Mouse (Mus musculus) forebrain, embryonic 15.5 days (tissue): ENCODE results near the gene Tns3. TPM values are rescaled to one million over a fixed set of nuclear protein-coding genes. Genes with fewer than 3 reads are reported as not detected.

Source experiments
- ATAC-seq: fragments of 200-750 bp; cut with Nextera tagmentation; replicated peaks from 2 replicates; pipeline ENCODE4 v1.8.0; 2017; ENCODE audit warnings: mild to moderate bottlenecking, moderate TSS enrichment, moderate library complexity
- H3K27ac ChIP-seq: fragments of 300-500 bp; sonication (generic); replicated peaks from 2 replicates; pipeline ENCODE4 v1.5.1; 2015; ENCODE audit warnings: mild to moderate bottlenecking, inconsistent platforms
- H3K27me3 ChIP-seq: fragments of 300-500 bp; sonication (generic); 2 replicates; pipeline ENCODE4 v1.6.1; 2015; ENCODE audit warnings: inconsistent platforms
- H3K36me3 ChIP-seq: fragments of 300-500 bp; sonication (generic); 2 replicates; pipeline ENCODE4 v1.6.1; 2015; ENCODE audit warnings: mild to moderate bottlenecking, inconsistent platforms
- H3K4me1 ChIP-seq: fragments of 300-500 bp; sonication (generic); 2 replicates; pipeline ENCODE4 v1.6.1; 2015; ENCODE audit warnings: inconsistent platforms
- H3K4me2 ChIP-seq: fragments of 300-500 bp; sonication (generic); replicated peaks from 2 replicates; pipeline ENCODE4 v1.6.1; 2015; ENCODE audit warnings: mild to moderate bottlenecking, inconsistent platforms
- H3K4me3 ChIP-seq: fragments of 300-500 bp; sonication (generic); 2 replicates; pipeline ENCODE4 v1.5.1; 2015; ENCODE audit warnings: mild to moderate bottlenecking, inconsistent platforms
- H3K9ac ChIP-seq: fragments of 300-500 bp; sonication (generic); replicated peaks from 2 replicates; pipeline ENCODE4 v1.6.1; 2015; ENCODE audit warnings: mild to moderate bottlenecking, inconsistent platforms
- H3K9me3 ChIP-seq: fragments of 300-500 bp; sonication (generic); 2 replicates; pipeline ENCODE4 v1.6.1; 2016; ENCODE audit warnings: inconsistent platforms
- WGBS: fragments of 180-500 bp; shearing (Covaris S2); methylation state at CpG from one replicate; pipeline ENCODE4 v1.1.7; 2015; ENCODE audit warnings: mixed read lengths; 5-methylcytosine and 5-hydroxymethylcytosine counted together
- polyA plus RNA-seq: library from polyadenylated mRNA; unstranded; fragments of >200 nt; fragmentation: Nextera tagmentation; extraction: Ambion mirVana; gene quantifications from 2 replicates; pipeline ENCODE4 v1.2.1, GENCODE M21; 2015

The Tns3 gene
- polyA plus RNA-seq, 1 experiment from 2014 or later: 8.0 TPM

DNA sequence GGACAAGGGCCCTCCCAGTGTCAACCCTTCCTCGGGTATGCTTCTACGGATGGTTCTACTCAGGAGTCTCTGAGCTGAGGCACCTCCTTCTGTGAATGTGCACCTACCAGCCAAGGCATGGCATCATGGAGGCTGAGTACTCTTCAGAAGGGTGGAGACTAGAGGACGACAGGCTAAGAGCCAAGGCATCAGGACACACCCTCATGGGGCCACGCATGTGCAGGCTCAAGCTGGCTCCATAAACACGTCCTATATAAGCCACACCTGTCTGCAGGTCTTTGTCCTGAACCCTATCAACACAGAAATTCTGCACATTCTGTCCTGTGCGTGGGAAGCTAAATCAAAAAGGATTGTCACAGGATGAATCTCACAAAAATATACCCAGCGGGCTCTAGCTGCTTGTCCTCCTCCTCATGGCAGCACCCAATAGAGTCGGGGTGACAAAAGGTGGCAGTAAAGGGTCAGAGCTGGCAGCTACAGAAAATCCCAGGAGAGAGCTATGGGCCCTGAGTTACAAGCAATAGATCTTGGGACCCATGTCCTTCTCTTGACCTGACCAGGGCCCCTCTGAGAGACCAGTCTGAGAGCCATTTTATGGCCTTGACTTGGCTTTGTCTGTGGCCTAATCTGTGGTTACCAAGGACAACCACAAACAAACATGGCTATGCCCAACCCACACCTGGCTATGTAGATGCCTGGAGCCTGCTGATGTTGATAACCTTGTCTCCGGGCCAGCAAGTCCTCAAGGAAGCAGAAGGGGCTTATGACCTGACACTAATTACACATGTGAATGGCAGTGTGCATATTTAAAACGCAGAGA lies 82.0 kb downstream of the Tns3 start:
- H3K27me3 ChIP-seq: no peaks in the 10 kb centered on the region
- H3K27ac ChIP-seq: no peak overlapping the region
- 87% methylated on average over 10 of the region's 10 CpGs for WGBS
- H3K4me1 ChIP-seq: peaks cover 16% of the 10 kb centered on the region
- H3K9ac ChIP-seq: no peak overlapping the region
- H3K9me3 ChIP-seq: no peaks in the 10 kb centered on the region
- no peaks in the 10 kb centered on the region for H3K36me3 ChIP-seq
- H3K4me2 ChIP-seq: no peak overlapping the region
- H3K4me3 ChIP-seq: no peak overlapping the region
- no peak for ATAC-seq

DNA sequence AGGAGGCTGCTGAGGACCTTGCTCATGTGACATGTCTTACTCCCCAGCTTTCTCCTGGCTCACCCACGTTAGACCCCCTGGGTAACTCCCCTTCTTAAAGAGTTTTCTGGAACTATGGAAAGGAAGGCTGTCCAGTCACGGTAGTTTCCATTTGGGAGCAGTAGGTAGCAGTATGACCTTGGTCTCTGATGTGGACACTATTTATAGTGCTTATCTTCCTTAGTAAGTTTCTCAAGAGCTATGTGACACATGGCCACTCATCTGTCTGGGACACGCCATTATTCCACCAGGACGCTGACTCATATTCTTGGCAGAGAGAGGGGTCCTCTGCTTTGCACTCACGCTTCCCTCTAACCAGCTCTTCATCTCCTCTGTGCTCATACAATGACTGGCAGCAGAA lies 84.5 kb downstream of the Tns3 start:
- Histone ChIP-seq H3K9ac (no peak overlapping the region), H3K27me3 (no peaks in the 10 kb centered on the region)
- no peak for ATAC-seq

DNA sequence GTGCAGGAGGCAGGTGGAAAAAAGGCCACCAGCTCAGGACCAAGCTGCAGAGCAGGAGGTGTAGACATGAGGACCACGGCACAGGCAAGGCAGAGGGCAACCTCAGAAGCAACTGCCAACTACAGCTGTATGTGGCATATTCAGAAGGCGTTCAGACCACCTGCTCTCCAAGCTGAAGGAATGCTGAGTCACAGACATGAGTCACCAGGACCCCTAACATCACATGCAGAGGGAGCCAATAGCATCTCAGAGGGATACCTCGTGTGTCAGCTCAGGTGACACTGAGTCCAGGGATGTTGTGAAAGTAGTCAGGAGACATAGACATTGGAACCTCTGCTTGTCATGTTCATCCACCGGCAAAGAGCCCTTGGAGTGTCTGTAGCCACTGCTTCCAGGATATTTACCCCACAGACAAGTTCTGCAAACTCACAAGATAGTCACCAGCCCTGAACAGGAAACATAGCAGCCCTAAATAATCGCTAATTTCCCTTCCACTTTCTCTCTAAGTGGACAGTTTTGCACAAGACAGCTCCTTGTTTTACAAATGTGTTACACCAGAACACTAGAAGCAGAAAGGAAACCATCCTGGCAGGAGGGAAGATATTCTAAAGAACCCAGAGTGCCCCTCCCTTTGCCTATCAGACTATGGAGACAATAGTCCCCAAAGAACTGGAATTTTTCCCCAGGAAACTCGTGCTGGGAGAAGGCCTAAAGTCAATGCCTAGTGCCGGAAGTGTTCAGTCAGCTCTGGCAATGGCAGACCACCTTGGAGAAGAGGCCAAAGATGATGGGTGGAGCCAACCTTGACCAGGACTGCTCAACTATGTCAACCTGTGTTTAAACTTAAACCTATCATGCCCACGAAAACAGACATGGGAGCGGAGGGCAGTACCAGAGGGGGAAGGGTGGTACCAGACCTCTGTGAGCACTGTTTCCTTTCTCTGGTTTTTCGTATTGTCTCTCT lies 88.8 kb downstream of the Tns3 start:
- no peaks in the 10 kb centered on the region for H3K36me3 ChIP-seq
- ATAC-seq: no peak
- no peak overlapping the region for H3K27ac ChIP-seq
- no peak overlapping the region for H3K9ac ChIP-seq
- no peak overlapping the region for H3K4me3 ChIP-seq
- no peaks in the 10 kb centered on the region for H3K4me1 ChIP-seq
- no peak overlapping the region for H3K4me2 ChIP-seq
- no peaks in the 10 kb centered on the region for H3K9me3 ChIP-seq
- no peaks in the 10 kb centered on the region for H3K27me3 ChIP-seq
- WGBS: 72% methylated on average over 10 of the region's 10 CpGs

More for the DNA sequence above, 84.5 kb downstream of the Tns3 start:
- Histone ChIP-seq H3K4me2 (no peak overlapping the region), H3K4me3 (no peak overlapping the region), H3K4me1 (peaks cover 1% of the 10 kb centered on the region), H3K9me3 (no peaks in the 10 kb centered on the region), H3K27ac (no peak overlapping the region), H3K36me3 (no peaks in the 10 kb centered on the region)
- WGBS: 84% methylated on average over 5 of the region's 5 CpGs

DNA sequence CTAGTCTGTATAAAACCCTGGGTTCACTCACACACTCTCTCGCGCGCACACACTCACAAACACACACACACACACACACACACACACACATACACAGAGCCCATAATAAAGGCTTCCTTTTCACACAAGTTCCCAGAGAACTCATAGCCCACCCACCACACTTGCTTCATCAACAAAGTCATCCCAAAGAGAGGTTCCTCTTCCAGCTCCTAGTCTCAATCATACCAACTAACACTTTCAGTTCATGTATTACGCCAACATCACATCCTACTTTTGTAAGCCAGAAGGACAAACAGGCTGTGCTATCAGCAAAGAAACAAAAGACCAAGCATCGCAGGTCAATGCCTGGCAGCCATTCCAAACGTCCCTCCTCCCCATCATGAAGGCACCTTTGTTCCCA lies 89.8 kb downstream of the Tns3 start:
- Histone ChIP-seq H3K9ac (no peak overlapping the region), H3K27me3 (no peaks in the 10 kb centered on the region), H3K27ac (no peak overlapping the region), H3K4me3 (no peak overlapping the region), H3K36me3 (no peaks in the 10 kb centered on the region), H3K9me3 (no peaks in the 10 kb centered on the region), H3K4me2 (no peak overlapping the region), H3K4me1 (peaks cover under 1% of the 10 kb centered on the region; the same call in 1 of the 2 replicates)
- 73% methylated on average over 6 of the region's 6 CpGs for WGBS
- no peak for ATAC-seq

DNA sequence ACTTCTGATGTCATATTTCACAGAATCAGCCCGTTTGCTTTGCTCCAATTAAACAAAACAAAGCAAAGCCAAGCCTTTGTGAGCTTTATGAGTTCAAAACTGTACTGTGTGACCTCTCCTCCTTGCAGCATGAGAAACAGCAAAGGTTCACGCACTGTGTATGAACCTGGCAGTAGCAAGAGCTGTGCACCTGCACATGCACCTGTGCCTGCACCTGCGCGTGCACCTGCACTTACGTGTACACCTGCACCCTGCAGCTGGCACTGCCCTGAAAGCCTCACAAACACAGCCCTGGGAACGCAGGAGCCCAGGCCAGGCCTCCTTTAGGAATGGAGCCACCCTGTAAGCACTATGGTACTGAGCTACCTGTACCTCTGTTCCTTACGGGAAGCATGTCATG lies 91.6 kb downstream of the Tns3 start:
- H3K4me1 ChIP-seq: peaks cover 8% of the 10 kb centered on the region
- H3K4me3 ChIP-seq: no peak overlapping the region
- H3K27me3 ChIP-seq: no peaks in the 10 kb centered on the region
- no peak overlapping the region for H3K9ac ChIP-seq
- H3K9me3 ChIP-seq: no peaks in the 10 kb centered on the region
- no peak for ATAC-seq
- H3K4me2 ChIP-seq: no peak overlapping the region
- no peaks in the 10 kb centered on the region for H3K36me3 ChIP-seq
- no peak overlapping the region for H3K27ac ChIP-seq
- WGBS: 83% methylated on average over 7 of the region's 7 CpGs

DNA sequence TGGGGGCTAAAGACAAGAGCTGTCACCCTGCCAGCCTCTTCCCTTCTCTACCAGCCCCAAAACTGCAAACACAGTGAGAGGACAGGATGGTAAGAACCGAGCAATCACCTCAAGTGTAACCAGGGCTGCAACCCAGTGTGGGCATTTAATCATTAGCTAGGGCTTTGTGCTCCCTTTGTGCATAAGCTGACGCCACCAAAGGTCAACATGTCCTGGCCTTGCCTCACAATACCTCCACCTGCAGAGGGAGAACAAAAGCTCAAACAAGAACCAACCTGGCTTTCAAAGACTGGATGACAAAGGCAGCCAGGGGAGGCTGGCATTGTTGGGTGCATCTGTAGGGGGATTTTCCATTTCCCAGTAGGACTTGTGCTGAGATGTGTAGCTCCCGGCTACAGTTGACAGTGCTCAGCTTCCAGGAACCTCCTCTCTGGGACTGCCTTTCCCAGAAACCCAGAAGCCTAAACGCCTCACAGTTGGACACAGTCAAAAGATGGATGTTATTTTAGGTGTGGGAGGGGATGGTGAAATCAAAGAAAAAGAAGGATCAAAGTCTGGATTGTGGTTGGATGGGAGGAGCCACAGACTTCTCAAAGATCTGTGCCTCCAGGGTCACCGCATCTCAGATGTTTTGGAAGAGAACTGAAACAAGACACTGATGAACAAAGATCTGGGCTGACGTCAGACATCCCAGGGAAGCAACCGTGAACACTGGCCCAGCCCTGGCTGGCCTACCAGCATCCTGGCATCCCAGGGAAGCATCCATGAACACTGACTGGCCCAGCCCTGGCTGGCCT lies 94.9 kb downstream of the Tns3 start:
- Histone ChIP-seq H3K4me3 (no peak overlapping the region), H3K27me3 (no peaks in the 10 kb centered on the region), H3K9me3 (no peaks in the 10 kb centered on the region), H3K36me3 (no peaks in the 10 kb centered on the region), H3K9ac (no peak overlapping the region), H3K4me2 (no peak overlapping the region), H3K4me1 (peaks cover 11% of the 10 kb centered on the region), H3K27ac (no peak overlapping the region)
- ATAC-seq: no peak
- 13% methylated on average over 7 of the region's 7 CpGs for WGBS

DNA sequence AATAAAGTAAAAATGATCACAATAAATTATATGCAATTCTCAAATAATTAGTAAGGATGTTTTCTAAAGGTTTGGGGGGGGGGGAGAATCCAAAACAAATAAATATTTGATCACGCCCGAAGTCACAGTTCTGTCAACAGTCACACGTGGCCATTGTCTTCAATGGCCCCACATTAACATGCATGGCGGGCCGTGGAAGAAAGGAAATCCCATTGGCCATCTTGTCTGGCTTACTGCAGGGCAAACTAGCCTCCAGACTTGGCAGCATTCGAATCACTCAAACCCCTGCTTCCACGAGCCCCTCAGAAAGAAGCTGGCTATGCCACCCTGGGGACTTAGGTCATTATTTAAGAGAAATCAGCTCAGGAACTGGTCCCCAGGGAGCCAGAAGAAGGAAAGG lies 95.5 kb downstream of the Tns3 start:
- no peak overlapping the region for H3K27ac ChIP-seq
- no peaks in the 10 kb centered on the region for H3K9me3 ChIP-seq
- 27% methylated on average over 7 of the region's 7 CpGs for WGBS
- no peaks in the 10 kb centered on the region for H3K36me3 ChIP-seq
- H3K4me2 ChIP-seq: no peak overlapping the region
- H3K27me3 ChIP-seq: no peaks in the 10 kb centered on the region
- H3K4me1 ChIP-seq: peaks cover 11% of the 10 kb centered on the region
- H3K4me3 ChIP-seq: no peak overlapping the region
- H3K9ac ChIP-seq: no peak overlapping the region
- no peak for ATAC-seq

DNA sequence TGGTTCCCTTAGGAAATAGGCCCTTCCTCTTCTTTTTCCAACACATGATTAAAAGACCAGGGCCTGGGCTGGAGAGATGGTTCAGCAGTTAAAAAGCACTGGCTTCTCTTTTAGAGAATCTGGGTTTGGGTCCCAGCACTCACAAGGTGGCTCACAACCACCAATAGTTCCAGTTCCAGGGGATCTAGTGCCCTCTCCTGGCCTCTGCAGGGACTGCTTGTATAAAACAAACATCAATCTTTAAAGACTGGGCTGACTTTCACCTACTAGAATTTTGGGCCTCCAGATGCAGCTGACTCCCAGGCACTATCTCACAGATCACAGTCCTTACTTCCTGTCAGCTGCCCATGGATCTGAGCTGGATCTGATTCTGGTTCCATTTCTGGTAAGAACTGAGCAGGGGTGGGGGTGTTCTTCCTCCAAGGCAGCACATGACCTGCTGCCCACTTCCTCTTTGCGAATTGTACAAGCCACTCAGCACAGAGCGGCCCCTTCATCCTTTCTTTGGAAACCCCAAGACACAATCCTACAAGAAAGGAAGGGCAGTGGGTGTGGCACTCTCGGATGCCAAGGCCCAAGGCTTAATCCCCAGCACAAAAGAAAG lies 98.0 kb downstream of the Tns3 start:
- H3K9me3 ChIP-seq: no peaks in the 10 kb centered on the region
- H3K4me2 ChIP-seq: no peak overlapping the region
- ATAC-seq: no peak
- no peak overlapping the region for H3K9ac ChIP-seq
- no peaks in the 10 kb centered on the region for H3K36me3 ChIP-seq
- WGBS: 72% methylated on average over 3 of the region's 3 CpGs
- H3K4me3 ChIP-seq: no peak overlapping the region
- H3K27me3 ChIP-seq: no peaks in the 10 kb centered on the region
- H3K27ac ChIP-seq: no peak overlapping the region
- peaks cover 11% of the 10 kb centered on the region for H3K4me1 ChIP-seq

DNA sequence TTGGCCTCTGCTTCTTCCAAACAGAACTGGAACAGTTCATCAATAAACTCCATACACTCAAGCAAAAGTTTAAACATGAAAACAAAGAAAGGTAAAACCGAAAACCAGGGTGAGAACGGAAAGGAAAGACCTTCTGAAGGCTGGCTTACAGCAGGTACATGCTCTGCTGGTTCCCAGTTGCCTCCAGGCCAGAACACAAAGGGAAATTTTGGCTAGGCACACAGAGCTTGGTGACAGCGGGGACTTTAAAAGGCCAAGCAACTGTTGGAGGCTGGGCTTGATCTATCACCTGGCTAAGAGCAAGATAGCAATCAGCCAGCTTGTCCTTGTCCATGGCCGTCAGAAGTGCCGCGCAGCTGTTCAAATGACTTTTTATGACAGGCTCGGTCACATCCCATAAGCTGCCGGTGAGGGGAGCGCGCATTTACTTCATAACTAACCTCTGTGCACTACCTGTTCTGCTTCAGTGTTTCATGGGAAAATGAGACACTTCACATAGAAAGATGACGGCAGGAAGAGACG lies 105.5 kb downstream of the Tns3 start:
- no peaks in the 10 kb centered on the region for H3K36me3 ChIP-seq
- no peaks in the 10 kb centered on the region for H3K9me3 ChIP-seq
- no peaks in the 10 kb centered on the region for H3K27me3 ChIP-seq
- H3K4me2 ChIP-seq: no peak overlapping the region
- no peak for ATAC-seq
- H3K9ac ChIP-seq: no peak overlapping the region
- peaks cover 5% of the 10 kb centered on the region for H3K4me1 ChIP-seq
- no peak overlapping the region for H3K4me3 ChIP-seq
- no peak overlapping the region for H3K27ac ChIP-seq
- 89% methylated on average over 12 of the region's 12 CpGs for whole genome bisulfite sequencing

DNA sequence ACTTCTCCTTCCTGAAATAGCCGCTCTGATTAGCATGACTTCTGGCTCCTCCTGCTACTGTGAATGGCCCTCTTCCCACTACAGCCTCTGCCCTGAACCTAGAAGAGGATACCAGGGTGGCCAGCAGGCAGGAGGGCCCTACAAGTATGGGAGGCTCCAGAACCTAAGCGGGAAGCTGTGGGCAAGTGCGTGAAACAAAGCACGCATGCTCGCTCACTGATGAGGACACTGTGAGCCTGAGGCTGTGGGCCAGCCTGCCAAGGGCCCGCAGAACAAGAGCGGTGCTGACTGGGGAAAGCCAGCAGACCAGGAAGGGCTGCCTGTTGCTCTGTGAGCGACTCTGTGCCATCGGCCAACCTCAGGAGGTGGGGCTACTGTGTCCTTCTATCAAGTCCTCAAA lies 106.1 kb downstream of the Tns3 start:
- Histone ChIP-seq H3K4me1 (peaks cover 5% of the 10 kb centered on the region), H3K9me3 (no peaks in the 10 kb centered on the region), H3K4me2 (no peak overlapping the region), H3K9ac (no peak overlapping the region), H3K4me3 (no peak overlapping the region), H3K36me3 (no peaks in the 10 kb centered on the region), H3K27ac (no peak overlapping the region), H3K27me3 (no peaks in the 10 kb centered on the region)
- ATAC-seq: no peak
- 73% methylated on average over 9 of the region's 9 CpGs for WGBS

DNA sequence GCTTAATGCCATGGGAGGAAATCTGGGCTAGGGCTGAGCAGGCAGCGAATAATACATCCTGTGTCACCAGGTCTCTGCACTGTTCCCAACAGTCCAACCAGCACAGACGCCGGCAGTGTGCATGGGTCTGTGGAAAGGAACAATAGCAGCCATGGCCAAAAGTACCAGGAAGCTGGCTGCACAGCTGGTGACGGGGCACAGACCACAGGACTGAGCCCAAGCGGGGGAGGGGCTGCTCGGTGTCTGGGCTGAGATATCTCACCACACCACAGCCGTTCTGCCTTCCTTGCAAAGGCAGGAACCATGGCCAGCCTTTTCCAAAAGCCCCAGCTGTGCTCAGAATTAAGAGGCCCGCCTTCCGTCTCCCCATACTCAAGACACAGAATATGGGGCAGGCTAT lies 107.3 kb downstream of the Tns3 start:
- 27% methylated on average over 9 of the region's 9 CpGs for WGBS

More for the DNA sequence above, 107.3 kb downstream of the Tns3 start:
- Histone ChIP-seq H3K27me3 (no peaks in the 10 kb centered on the region), H3K9me3 (no peaks in the 10 kb centered on the region), H3K9ac (no peak overlapping the region), H3K36me3 (no peaks in the 10 kb centered on the region), H3K4me2 (no peak overlapping the region), H3K4me1 (peaks cover 5% of the 10 kb centered on the region), H3K27ac (no peak overlapping the region), H3K4me3 (no peak overlapping the region)
- peak; percentile 53; the same call in 1 of the 2 replicates for ATAC-seq
